Mouse (Mus musculus) megakaryocyte, embryonic 14.5 days (primary cell): ENCODE results near the gene 4931422A03Rik.

ENCODE experiments used
- FLI1 ChIP-seq: IDR thresholded peaks from 2 replicates; pipeline ENCODE4 v1.6.1; 2012; ENCODE audit warnings: low read length, inconsistent platforms, mixed read lengths
- GATA1 ChIP-seq: IDR thresholded peaks from 3 replicates; pipeline ENCODE4 v1.6.1; 2012; ENCODE audit warnings: mixed read lengths, low read length, inconsistent platforms, borderline replicate concordance

DNA sequence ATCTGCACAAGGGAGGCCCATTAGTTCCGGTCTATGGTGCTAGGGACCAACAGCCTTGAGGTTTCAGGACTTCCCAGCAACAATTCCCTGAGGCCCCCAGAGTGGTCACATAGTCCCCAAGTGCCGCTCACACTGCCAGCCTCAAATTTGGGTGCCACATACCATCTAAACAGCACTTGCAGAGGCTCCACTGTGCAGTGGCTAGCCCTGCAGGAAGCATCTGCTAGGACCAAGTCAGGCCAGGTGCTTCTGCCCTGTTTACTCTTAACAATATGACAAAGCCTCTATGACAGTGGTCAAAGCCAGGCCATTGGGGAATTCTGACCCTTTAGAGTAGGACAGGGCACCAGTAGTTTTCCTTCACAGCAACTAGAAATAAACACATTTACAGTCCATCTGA, 91.5 kb downstream of the 4931422A03Rik start:
- TF ChIP-seq GATA1 (no peak), FLI1 (no peak)
